Mouse (Mus musculus) liver, adult 2 months (tissue): ENCODE results near the gene Rara. TPM values are rescaled to one million over a fixed set of nuclear protein-coding genes. Genes with fewer than 3 reads are reported as not detected.

Experiments
- DNase-seq: peaks from one replicate; pipeline ENCODE4 v3.0.0-alpha.2; 2011; ENCODE audit warnings: low read depth, low spot score; ENCODE audit errors: extremely low read depth
- H3K27ac ChIP-seq: fragments of 200-500 bp; replicated peaks from 2 replicates; pipeline ENCODE4 v1.5.1; 2012; ENCODE audit warnings: low read depth, mild to moderate bottlenecking, control low read depth, inconsistent platforms, low read length; ENCODE audit not compliant: insufficient read depth
- H3K27me3 ChIP-seq: fragments of 200-500 bp; 2 replicates; pipeline ENCODE4 v1.6.1; 2012; ENCODE audit warnings: mild to moderate bottlenecking, moderate library complexity, low read length, inconsistent platforms; ENCODE audit not compliant: control insufficient read depth, insufficient read depth
- H3K36me3 ChIP-seq: fragments of 200-500 bp; 2 replicates; pipeline ENCODE4 v1.6.1; 2012; ENCODE audit warnings: low read length, inconsistent platforms; ENCODE audit not compliant: control insufficient read depth, insufficient read depth
- H3K4me1 ChIP-seq: fragments of 200-500 bp; 2 replicates; pipeline ENCODE4 v1.6.1; 2011; ENCODE audit warnings: low read length; ENCODE audit not compliant: control insufficient read depth, insufficient read depth
- H3K4me3 ChIP-seq: fragments of 200-500 bp; 2 replicates; pipeline ENCODE4 v1.5.1; 2011; ENCODE audit warnings: low read depth, mild to moderate bottlenecking, control low read depth, low read length, moderate library complexity; ENCODE audit not compliant: insufficient read depth
- H3K79me2 ChIP-seq: fragments of 200-500 bp; 2 replicates; pipeline ENCODE4 v1.6.1; 2012; ENCODE audit warnings: inconsistent platforms, mild to moderate bottlenecking, low read length, moderate library complexity; ENCODE audit not compliant: control insufficient read depth, insufficient read depth
- H3K9ac ChIP-seq: fragments of 200-500 bp; 2 replicates; pipeline ENCODE4 v1.6.1; 2012; ENCODE audit warnings: low read depth, mild to moderate bottlenecking, control low read depth, inconsistent platforms, low read length
- CTCF ChIP-seq: fragments of 200-500 bp; IDR thresholded peaks from 2 replicates; pipeline ENCODE4 v1.5.1; 2011; ENCODE audit warnings: low read depth, low read length, control low read depth
- POLR2A ChIP-seq: fragments of 200-500 bp; IDR thresholded peaks from 2 replicates; pipeline ENCODE4 v1.6.1; 2011; ENCODE audit warnings: low read length, control low read depth; ENCODE audit not compliant: insufficient read depth; ENCODE audit errors: extremely low read depth
- WGBS: fragments of 180-500 bp; shearing (Covaris S2); methylation state at CpG from one replicate; pipeline ENCODE4 v1.1.7; 2018; 5-methylcytosine and 5-hydroxymethylcytosine counted together
- polyA plus RNA-seq: library from polyadenylated mRNA; depleted of rRNA; stranded (reverse); fragments of >200 nt; gene quantifications from 2 replicates; pipeline ENCODE4 v1.2.3, GENCODE M21; 2012; rRNA removed
- total RNA-seq: library from RNA; depleted of rRNA; stranded (reverse); fragments of >200 nt; gene quantifications from 2 replicates; pipeline ENCODE4 v1.2.3, GENCODE M21; 2014; rRNA removed

The Rara gene
- total and polyA plus RNA-seq, 2 experiments, result 3.7 to 14.1 TPM

GRCm38 (mm10) chr11:99022384-99022933 lies 94.8 kb downstream of the Rara start:
- Histone ChIP-seq H3K4me3 (no peak overlapping the region), H3K4me1 (peaks cover 2% of the 10 kb centered on the region; the same call in 1 of the 2 replicates), H3K9ac (no peak overlapping the region), H3K27ac (no peak overlapping the region), H3K36me3 (no peaks in the 10 kb centered on the region), H3K27me3 (no peaks in the 10 kb centered on the region), H3K79me2 (no peaks in the 10 kb centered on the region)
- TF ChIP-seq POLR2A, result no peak
- TF ChIP-seq CTCF, result no peak
- 94% methylated on average over 5 of the region's 5 CpGs for WGBS
- no peak for DNase-seq

GRCm38 (mm10) chr11:99023094-99023493 lies 95.5 kb downstream of the Rara start:
- Histone ChIP-seq H3K79me2 (no peaks in the 10 kb centered on the region), H3K4me1 (peaks cover 2% of the 10 kb centered on the region; the same call in 1 of the 2 replicates), H3K27ac (no peak overlapping the region), H3K27me3 (no peaks in the 10 kb centered on the region), H3K36me3 (no peaks in the 10 kb centered on the region), H3K4me3 (no peak overlapping the region), H3K9ac (no peak overlapping the region)
- WGBS, result 18% methylated on average over 4 of the region's 4 CpGs
- no peak for DNase-seq
- TF ChIP-seq POLR2A, result no peak
- TF ChIP-seq CTCF, result no peak

- Histone ChIP-seq H3K36me3 (no peaks in the 10 kb centered on the region), H3K4me1 (peaks cover 2% of the 10 kb centered on the region; the same call in 1 of the 2 replicates), H3K27ac (no peak within 1 kb of the TSS), H3K4me3 (peak within 1 kb of the TSS; percentile 67), H3K79me2 (no peaks in the 10 kb centered on the region), H3K9ac (peak within 1 kb of the TSS; percentile 36), H3K27me3 (no peaks in the 10 kb centered on the region)
- WGBS, result under 1% methylated on average over 54 of the region's 54 CpGs
- TF ChIP-seq CTCF (no peak), POLR2A (no peak)
- peak; percentile 93 for DNase-seq
These were observed 96.2 kb downstream of the Rara start, which contains the start of gene Top2a for GRCm38 (mm10) chr11:99023500-99024467. TSS of gene Top2a (minus strand) at chr11:99024189.

Other genes starting within 250 kb of the Rara start
- gene Psmd3, start 245.3 kb upstream of the Rara start, total RNA-seq, result 54.6 and 69.7 TPM in 2 replicates
- gene Psmd3, start 245.3 kb upstream of the Rara start, polyA plus RNA-seq, result 158 TPM in 2 replicates
- not detected in 2 replicates for gene Csf3, start 226.6 kb upstream of the Rara start, total RNA-seq
- gene Csf3, start 226.6 kb upstream of the Rara start, polyA plus RNA-seq, result 0.07 TPM in 1 of 2 replicates, not detected in the other
- gene Med24, start 198.4 kb upstream of the Rara start, total RNA-seq, result 3.9 and 6.2 TPM in 2 replicates
- gene Med24, start 198.4 kb upstream of the Rara start, polyA plus RNA-seq, result 16.2 and 23.2 TPM in 2 replicates
- 5.5 and 8.9 TPM in 2 replicates for gene Thra, start 187.2 kb upstream of the Rara start, total RNA-seq
- gene Thra, start 187.2 kb upstream of the Rara start, polyA plus RNA-seq, result 13.6 and 14.9 TPM in 2 replicates
- 19.0 and 45.4 TPM in 2 replicates for gene Nr1d1, start 152.5 kb upstream of the Rara start, total RNA-seq
- 75.4 and 106 TPM in 2 replicates for gene Nr1d1, start 152.5 kb upstream of the Rara start, polyA plus RNA-seq
- 15.5 and 17.7 TPM in 2 replicates for gene Msl1, start 132.3 kb upstream of the Rara start, total RNA-seq
- gene Msl1, start 132.3 kb upstream of the Rara start, polyA plus RNA-seq, result 17.0 and 17.2 TPM in 2 replicates
- gene Casc3, start 122.9 kb upstream of the Rara start, total RNA-seq, result 3.6 and 6.6 TPM in 2 replicates
- 11.2 and 12.5 TPM in 2 replicates for gene Casc3, start 122.9 kb upstream of the Rara start, polyA plus RNA-seq
- gene Rapgefl1, start 91.0 kb upstream of the Rara start, total RNA-seq, result 0.13 and 0.18 TPM in 2 replicates
- 1.4 and 1.9 TPM in 2 replicates for gene Rapgefl1, start 91.0 kb upstream of the Rara start, polyA plus RNA-seq
- gene Wipf2, start 64.2 kb upstream of the Rara start, total RNA-seq, result 1.5 and 1.9 TPM in 2 replicates
- 3.1 TPM in 2 replicates for gene Wipf2, start 64.2 kb upstream of the Rara start, polyA plus RNA-seq
- 0.09 and 0.20 TPM in 2 replicates for gene Cdc6, start 20.0 kb upstream of the Rara start, total RNA-seq
- gene Cdc6, start 20.0 kb upstream of the Rara start, polyA plus RNA-seq, result 0.07 TPM in 1 of 2 replicates, not detected in the other
- not detected in 2 replicates for gene Gjd3, start 55.2 kb downstream of the Rara start, total RNA-seq
- 0.11 TPM in 1 of 2 replicates, not detected in the other for gene Gjd3, start 55.2 kb downstream of the Rara start, polyA plus RNA-seq
- 1.8 and 4.2 TPM in 2 replicates for gene Top2a, start 96.4 kb downstream of the Rara start, total RNA-seq
- gene Top2a, start 96.4 kb downstream of the Rara start, polyA plus RNA-seq, result 0.22 and 0.31 TPM in 2 replicates
- 662 and 813 TPM in 2 replicates for gene Igfbp4, start 113.4 kb downstream of the Rara start, total RNA-seq
- gene Igfbp4, start 113.4 kb downstream of the Rara start, polyA plus RNA-seq, result 1,830 and 2,620 TPM in 2 replicates
- gene Tns4, start 161.5 kb downstream of the Rara start, total RNA-seq, result 0.27 and 0.46 TPM in 2 replicates
- 0.27 and 1.2 TPM in 2 replicates for gene Tns4, start 161.5 kb downstream of the Rara start, polyA plus RNA-seq
- gene Ccr7, start 227.3 kb downstream of the Rara start, total RNA-seq, result 0.55 and 0.74 TPM in 2 replicates
- gene Ccr7, start 227.3 kb downstream of the Rara start, polyA plus RNA-seq, result 0.91 and 1.5 TPM in 2 replicates